Mouse (Mus musculus) forebrain, embryonic 11.5 days (tissue): Measurements from ENCODE around the gene Flnb. TPM values are rescaled to one million over a fixed set of nuclear protein-coding genes. Genes with fewer than 3 reads are reported as not detected.

Source experiments
- ATAC-seq: fragments of 200-750 bp; cut with Nextera tagmentation; replicated peaks from 2 replicates; pipeline ENCODE4 v1.8.0; 2017; ENCODE audit warnings: moderate TSS enrichment; ENCODE audit not compliant: low FRiP score
- DNase-seq: peaks from one replicate; pipeline ENCODE4 v3.0.0-alpha.2; 2017; ENCODE audit warnings: low spot score
- H3K27ac ChIP-seq: fragments of 300-500 bp; sonication (generic); 2 replicates; pipeline ENCODE4 v1.5.1; 2014; ENCODE audit warnings: low read depth, low read length
- H3K27me3 ChIP-seq: fragments of 300-500 bp; sonication (generic); 2 replicates; pipeline ENCODE4 v1.6.1; 2014; ENCODE audit warnings: mild to moderate bottlenecking, low read length, mixed read lengths; ENCODE audit not compliant: control insufficient read depth, insufficient read depth
- H3K36me3 ChIP-seq: fragments of 300-500 bp; sonication (generic); 2 replicates; pipeline ENCODE4 v1.6.1; 2014; ENCODE audit warnings: mild to moderate bottlenecking, low read length, moderate library complexity, mixed read lengths; ENCODE audit not compliant: control insufficient read depth, insufficient read depth
- H3K4me1 ChIP-seq: fragments of 300-500 bp; sonication (generic); replicated peaks from 2 replicates; pipeline ENCODE4 v1.6.1; 2014; ENCODE audit warnings: low read length, mixed read lengths; ENCODE audit not compliant: control insufficient read depth, insufficient read depth
- H3K4me2 ChIP-seq: fragments of 300-500 bp; sonication (generic); 2 replicates; pipeline ENCODE4 v1.6.1; 2014; ENCODE audit warnings: low read depth, mild to moderate bottlenecking, low read length, moderate library complexity, mixed read lengths; ENCODE audit not compliant: severe bottlenecking
- H3K4me3 ChIP-seq: fragments of 300-500 bp; sonication (generic); 2 replicates; pipeline ENCODE4 v1.5.1; 2014; ENCODE audit warnings: low read depth, low read length
- H3K9ac ChIP-seq: fragments of 300-500 bp; sonication (generic); 2 replicates; pipeline ENCODE4 v1.6.1; 2014; ENCODE audit warnings: low read length
- H3K9me3 ChIP-seq: fragments of 300-500 bp; sonication (generic); 2 replicates; pipeline ENCODE4 v1.6.1; 2016; ENCODE audit warnings: low read length, mixed read lengths; ENCODE audit not compliant: control insufficient read depth
- WGBS: fragments of 180-500 bp; shearing (Covaris S2); extraction: QIAGEN DNeasy Blood & Tissue Kit; methylation state at CpG from one replicate; pipeline ENCODE4 v1.1.7; 2014; 5-methylcytosine and 5-hydroxymethylcytosine counted together
- polyA plus RNA-seq: library from polyadenylated mRNA; unstranded; fragments of >200 nt; fragmentation: Nextera tagmentation; extraction: Ambion mirVana; gene quantifications from 2 replicates; pipeline ENCODE4 v1.2.1, GENCODE M21; 2014

The Flnb gene
- polyA plus RNA-seq, 1 experiment from 2014 or later = 27.2 TPM

DNA sequence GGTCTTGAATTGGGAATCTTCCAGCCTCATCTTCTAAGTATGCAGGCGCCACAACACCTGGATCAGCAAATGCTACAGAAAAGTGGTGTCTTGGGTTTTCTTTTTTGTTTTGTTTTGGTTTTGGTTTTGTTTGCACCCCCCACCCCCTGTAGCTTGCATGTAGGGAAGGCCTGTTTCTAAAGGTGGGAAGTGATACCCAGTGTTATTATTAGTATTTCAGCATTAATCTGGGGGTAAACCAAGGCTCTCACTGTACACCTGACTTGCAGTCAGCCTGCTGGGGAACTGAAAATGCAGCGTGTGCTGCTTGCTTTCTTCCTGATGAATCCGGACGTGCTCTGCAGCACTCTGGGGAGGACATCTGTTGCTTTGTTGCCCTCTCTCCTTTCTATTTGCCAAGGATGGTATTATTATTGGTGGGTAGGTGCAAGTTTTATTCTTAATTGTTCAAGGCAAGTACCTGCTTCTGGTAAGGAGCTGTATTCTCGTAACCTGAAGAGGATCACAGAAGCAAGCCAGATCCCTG lies 20.9 kb downstream of the Flnb start:
- DNase-seq (no peak), ATAC-seq (no peak)
- H3K4me2 ChIP-seq = no peak overlapping the region
- H3K4me3 ChIP-seq = no peak overlapping the region
- no peaks in the 10 kb centered on the region for H3K27me3 ChIP-seq
- 85% methylated on average over 5 of the region's 5 CpGs for WGBS
- H3K4me1 ChIP-seq = peaks cover 11% of the 10 kb centered on the region; the same call in 1 of the 2 replicates
- no peak overlapping the region for H3K9ac ChIP-seq
- H3K36me3 ChIP-seq = no peaks in the 10 kb centered on the region
- no peaks in the 10 kb centered on the region for H3K9me3 ChIP-seq
- H3K27ac ChIP-seq = no peak overlapping the region

DNA sequence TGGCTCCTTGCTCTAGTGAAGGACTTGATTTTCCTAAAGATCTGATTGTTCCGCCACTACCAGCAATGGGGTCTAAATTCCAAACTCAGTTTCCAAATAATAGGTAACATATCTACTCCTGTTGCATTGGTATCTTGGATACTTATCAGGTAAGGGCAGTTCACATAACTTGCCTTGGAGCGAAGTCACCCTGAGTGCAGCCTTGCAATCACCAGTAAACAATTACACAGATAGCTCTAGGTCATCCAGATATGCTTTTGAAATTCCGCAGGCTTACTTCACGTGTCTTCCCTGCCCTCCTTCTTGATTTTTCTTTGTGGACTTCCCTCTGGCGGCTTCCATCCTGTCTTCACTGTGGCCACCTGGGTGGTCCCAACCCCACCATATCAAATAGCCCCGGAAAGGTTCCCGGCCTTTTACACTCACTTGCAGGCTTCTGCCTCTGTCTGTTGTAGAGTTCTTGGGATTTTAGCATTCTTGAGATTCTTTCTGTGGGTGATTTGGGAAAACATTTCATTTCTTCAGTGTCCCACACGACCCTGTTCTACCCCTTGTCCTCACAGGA lies 22.3 kb downstream of the Flnb start:
- 56% methylated on average over 8 of the region's 8 CpGs for WGBS
- H3K4me3 ChIP-seq = no peak overlapping the region
- H3K27ac ChIP-seq = no peak overlapping the region
- no peak for DNase-seq
- H3K4me2 ChIP-seq = no peak overlapping the region
- H3K36me3 ChIP-seq = no peaks in the 10 kb centered on the region
- ATAC-seq = no peak
- H3K27me3 ChIP-seq = no peaks in the 10 kb centered on the region
- H3K9ac ChIP-seq = no peak overlapping the region
- H3K4me1 ChIP-seq = peaks cover 9% of the 10 kb centered on the region; the same call in 1 of the 2 replicates
- no peaks in the 10 kb centered on the region for H3K9me3 ChIP-seq

DNA sequence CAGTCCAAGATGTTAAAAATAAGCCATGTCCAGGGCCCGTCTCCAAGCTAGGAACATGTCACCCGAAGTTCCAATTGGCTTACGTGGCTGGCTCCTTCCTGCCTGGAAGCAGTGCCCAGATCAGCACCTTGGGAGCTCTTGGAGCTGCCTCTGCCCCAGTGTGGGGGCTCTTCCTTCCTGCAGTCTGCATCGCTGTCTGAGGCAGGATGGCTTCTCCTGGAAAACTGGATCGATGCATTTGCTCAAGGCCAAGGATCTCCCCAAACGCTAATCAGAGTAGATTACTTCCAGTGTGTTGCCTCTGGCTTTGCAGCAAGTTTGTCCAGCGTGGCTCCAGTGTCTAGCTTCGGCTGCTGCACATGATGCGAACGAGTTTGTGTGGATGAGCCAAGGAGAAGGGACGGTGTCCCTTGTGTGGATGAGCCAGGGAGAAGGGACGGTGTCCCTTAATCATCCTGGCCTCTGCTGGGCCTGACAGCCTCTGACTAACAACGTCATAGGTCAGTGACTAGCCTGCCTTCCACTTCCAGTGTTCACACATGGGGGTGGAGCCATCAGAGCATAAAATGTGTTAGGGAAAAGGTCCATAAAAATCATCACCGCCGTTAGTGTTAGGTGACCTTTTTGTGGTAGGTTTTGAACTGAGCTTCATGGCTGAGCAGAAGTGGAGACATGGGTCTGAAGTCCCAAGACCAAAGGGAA lies 25.0 kb downstream of the Flnb start:
- no peak for ATAC-seq
- H3K4me2 ChIP-seq = no peak overlapping the region
- H3K4me3 ChIP-seq = no peak overlapping the region
- peaks cover 18% of the 10 kb centered on the region for H3K4me1 ChIP-seq
- H3K36me3 ChIP-seq = no peaks in the 10 kb centered on the region
- no peak overlapping the region for H3K9ac ChIP-seq
- no peak overlapping the region for H3K27ac ChIP-seq
- H3K9me3 ChIP-seq = no peaks in the 10 kb centered on the region
- 70% methylated on average over 15 of the region's 15 CpGs for WGBS
- H3K27me3 ChIP-seq = no peaks in the 10 kb centered on the region
- DNase-seq = no peak

DNA sequence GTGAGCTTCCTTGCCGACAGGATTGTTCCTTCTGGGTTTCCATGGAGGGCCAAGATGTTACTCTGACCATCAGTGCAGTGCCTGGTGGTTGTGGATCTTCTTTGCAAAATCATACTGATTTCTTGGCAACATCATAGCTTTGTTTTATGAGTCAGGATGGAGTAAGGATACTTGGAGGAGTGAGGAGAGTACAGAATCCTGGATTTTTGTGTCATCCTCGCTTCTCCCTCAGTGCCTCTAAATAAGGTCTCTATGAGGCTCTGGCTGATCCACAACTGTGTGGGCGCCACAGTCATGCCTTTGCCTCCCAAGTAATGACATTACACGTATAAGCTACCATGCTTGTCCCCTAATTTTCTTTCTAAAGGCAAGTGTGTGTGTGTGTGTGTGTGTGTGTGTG lies 28.9 kb downstream of the Flnb start:
- no peak for ATAC-seq
- Histone ChIP-seq H3K9ac (no peak overlapping the region), H3K4me3 (no peak overlapping the region), H3K36me3 (no peaks in the 10 kb centered on the region), H3K27me3 (no peaks in the 10 kb centered on the region), H3K9me3 (no peaks in the 10 kb centered on the region), H3K4me2 (no peak overlapping the region), H3K27ac (peak overlapping the region; percentile 83; the same call in 1 of the 2 replicates), H3K4me1 (peaks cover 25% of the 10 kb centered on the region)
- 75% methylated on average over 4 of the region's 4 CpGs for WGBS
- DNase-seq = no peak

DNA sequence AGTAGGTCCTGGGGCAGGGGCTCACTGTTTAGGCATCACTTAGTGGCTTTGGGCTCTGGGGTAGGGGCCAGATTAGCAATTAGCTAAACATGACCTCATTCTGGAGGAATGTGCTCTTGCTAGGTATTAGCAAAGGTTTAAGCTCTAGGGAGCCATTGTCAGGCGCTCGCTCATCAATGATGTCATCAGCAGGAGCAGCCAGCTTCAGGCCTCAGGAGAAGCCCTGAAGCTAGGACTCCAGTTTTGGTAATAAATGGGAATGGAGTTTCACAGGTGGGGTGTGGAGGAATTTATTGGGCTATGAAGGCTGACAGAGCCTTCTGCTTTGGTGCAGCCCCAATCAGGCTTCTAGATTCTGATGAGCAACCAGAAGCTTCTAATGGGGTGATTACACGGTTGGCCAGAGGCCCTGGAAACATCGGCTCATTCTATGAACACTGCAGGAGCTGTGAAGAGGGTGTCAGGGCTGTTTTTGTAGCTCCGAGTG lies 30.0 kb downstream of the Flnb start:
- ATAC-seq = peak; percentile 94
- Histone ChIP-seq H3K36me3 (no peaks in the 10 kb centered on the region), H3K9me3 (no peaks in the 10 kb centered on the region), H3K9ac (peak overlapping the region; percentile 14; the same call in 1 of the 2 replicates), H3K4me1 (peaks cover 22% of the 10 kb centered on the region), H3K27ac (peak overlapping the region; percentile 83), H3K27me3 (no peaks in the 10 kb centered on the region), H3K4me2 (no peak overlapping the region), H3K4me3 (no peak overlapping the region)
- WGBS = 7% methylated on average over 5 of the region's 5 CpGs
- peak; percentile 81 for DNase-seq

DNA sequence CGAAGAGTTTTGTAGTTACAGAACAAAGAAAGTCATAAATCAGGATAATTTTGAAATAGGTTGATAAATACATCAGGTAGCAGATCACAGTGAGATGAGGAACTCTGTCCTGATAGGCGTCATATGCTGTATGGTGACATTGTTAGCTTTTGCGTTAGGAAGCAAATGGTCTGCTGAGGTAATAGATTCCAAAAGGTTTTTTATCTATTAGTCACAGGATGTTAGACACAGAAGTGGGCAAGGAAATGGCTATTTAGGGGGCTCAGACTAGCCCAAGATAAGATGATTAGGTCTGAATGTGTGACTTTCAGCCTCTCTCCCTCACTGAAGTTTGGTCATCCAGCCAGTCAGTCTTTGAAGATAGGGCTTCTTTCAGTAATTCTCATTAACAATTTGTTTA lies 33.2 kb downstream of the Flnb start:
- H3K4me2 ChIP-seq = no peak overlapping the region
- no peak overlapping the region for H3K4me3 ChIP-seq
- H3K27me3 ChIP-seq = no peaks in the 10 kb centered on the region
- 84% methylated on average over 3 of the region's 3 CpGs for WGBS
- no peak overlapping the region for H3K9ac ChIP-seq
- ATAC-seq (no peak), DNase-seq (no peak)
- H3K27ac ChIP-seq = 0 out of 2 replicates have a peak overlapping the region, but pooled peaks have one; percentile 37
- no peaks in the 10 kb centered on the region for H3K9me3 ChIP-seq
- peaks cover 24% of the 10 kb centered on the region for H3K4me1 ChIP-seq
- no peaks in the 10 kb centered on the region for H3K36me3 ChIP-seq

DNA sequence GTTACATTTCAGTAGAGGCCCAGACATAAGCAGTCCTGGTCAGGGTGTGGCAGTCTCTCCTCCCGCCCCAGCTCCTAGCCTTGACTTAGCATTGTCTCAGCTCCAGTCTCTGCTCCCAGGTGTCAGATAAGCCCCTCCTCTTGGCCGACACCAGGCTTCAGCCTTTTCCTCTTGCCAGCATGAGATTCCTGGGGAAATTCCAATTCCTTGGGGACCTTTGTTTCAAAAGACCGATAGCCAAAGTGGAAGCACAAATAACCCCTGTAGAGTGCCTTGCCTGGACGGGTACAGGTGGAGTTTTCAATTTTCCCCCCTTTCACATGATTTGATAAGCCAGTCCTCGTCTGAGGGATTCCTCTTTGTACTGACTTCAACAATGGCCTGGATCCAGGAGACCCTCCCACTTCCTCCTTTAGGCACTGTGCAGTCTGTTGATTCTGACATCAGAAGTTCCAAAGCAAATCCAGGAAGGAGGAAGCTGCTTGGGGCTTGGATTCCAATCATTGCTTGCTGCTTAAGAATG lies 33.8 kb downstream of the Flnb start:
- no peak for DNase-seq
- Histone ChIP-seq H3K9ac (peak overlapping the region; percentile 12; the same call in 1 of the 2 replicates), H3K4me1 (peaks cover 23% of the 10 kb centered on the region), H3K4me3 (no peak overlapping the region), H3K27ac (peak overlapping the region; percentile 37), H3K27me3 (no peaks in the 10 kb centered on the region), H3K4me2 (no peak overlapping the region), H3K9me3 (no peaks in the 10 kb centered on the region), H3K36me3 (no peaks in the 10 kb centered on the region)
- WGBS = 7% methylated on average over 5 of the region's 5 CpGs
- ATAC-seq = no peak

DNA sequence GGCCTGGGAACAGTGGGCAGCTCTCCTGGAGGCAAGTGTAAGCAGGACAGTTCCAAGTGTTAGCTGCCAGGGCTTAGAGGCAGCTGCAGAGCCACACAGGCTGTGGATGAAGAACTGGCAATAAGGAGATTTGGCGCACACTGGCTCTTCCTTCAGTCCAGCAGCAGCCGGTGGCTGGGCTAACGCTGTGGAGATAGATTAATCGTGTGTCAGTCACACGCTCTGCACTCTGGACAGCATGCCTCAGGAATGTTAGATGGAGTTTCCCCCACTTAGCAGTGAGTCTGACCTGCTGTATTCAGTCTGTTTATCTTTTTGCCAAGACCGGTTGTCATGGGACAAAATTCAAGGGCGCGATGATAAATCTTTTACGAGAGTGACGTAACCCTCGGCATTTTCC lies 35.9 kb downstream of the Flnb start:
- no peaks in the 10 kb centered on the region for H3K27me3 ChIP-seq
- H3K4me2 ChIP-seq = no peak overlapping the region
- peaks cover 12% of the 10 kb centered on the region; the same call in 1 of the 2 replicates for H3K4me1 ChIP-seq
- 66% methylated on average over 11 of the region's 11 CpGs for WGBS
- H3K4me3 ChIP-seq = no peak overlapping the region
- DNase-seq = no peak
- no peak overlapping the region for H3K9ac ChIP-seq
- no peaks in the 10 kb centered on the region for H3K36me3 ChIP-seq
- H3K9me3 ChIP-seq = no peaks in the 10 kb centered on the region
- no peak for ATAC-seq
- no peak overlapping the region for H3K27ac ChIP-seq
